Mouse (Mus musculus): Measurements from ENCODE around the gene Zfp169.

The Zfp169 gene

DNA sequence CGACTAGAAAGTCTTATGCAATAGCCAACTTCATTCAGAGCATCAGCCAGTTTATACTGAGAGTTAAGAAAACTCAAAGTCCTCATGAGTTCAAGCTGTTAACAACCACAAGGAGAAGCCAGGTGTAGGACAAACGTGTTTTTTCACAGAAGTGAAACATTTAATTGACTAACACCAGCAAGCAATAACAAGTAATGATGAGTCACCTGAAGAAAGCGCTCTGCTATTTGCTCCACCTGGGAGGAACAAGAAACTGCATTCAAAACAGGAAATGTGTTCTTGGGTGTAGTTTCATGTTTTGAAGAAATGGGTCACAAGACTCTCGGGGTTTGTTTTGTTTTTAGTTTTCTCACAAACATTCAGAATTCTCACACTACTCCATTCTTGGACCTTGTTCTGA, 2.6 kb upstream of the Zfp169 start:
- no peak for DNase-seq (ENCODE audit: low read depth)

DNA sequence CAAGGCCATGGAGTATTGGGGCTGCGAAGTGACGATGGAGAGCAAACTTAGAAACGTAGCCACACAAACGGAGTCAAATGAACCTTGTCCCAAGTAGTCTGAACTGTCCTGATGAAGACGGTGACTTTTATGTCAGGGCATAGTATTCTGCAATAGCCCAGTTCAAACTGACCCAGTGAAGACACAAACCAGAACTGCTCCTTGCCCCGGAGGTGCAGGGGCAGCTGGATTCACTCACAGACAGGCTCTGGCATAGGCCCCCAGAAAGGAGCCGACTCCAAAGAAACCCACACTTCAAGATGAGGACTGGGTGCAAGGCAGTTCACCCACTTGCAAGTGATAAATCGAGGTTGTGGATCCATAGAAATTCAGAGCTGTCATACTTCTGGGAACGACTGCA, 4.6 kb downstream of the Zfp169 start:
- DNase-seq (ENCODE audit: low read depth) = no peak

DNA sequence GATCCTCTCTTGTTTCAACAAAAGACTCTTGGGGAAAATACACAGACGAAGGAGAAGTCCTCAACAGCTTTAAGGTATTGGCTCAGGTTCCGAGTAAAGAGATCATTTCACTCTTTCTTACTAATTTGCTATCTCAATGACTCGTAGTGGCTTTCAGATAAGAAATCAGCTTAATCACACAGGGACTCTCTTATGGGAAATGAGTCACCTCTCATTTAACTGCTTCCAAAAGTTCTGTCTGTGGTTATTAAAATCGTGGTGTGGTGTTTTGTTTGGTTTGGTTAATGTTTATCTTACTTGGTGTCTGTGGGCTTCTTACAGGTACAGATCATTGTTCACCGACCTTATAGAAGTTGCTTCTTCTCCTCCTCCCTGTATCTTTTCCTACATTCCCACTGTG, 10.8 kb downstream of the Zfp169 start:
- DNase-seq (ENCODE audit: low read depth) = peak; percentile 85

DNA sequence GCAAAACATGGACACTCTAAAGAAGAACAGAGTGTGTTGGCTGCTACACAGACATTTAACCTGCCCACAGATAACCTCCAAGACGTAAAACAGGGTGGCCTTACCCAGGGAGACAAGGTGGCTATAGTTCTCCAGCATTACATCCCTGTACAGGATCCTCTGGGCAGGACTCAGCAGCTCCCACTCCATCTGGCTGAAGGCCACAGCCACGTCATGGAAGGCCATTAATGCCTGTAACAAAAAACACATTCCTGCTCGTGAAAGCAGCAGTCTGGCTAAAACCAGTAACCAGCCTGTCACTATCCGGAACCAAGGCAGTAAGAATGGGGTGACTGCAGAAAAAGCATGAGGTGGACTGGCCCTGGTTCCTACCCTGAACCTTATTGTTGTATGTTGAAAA, 14.6 kb downstream of the Zfp169 start:
- DNase-seq (ENCODE audit: low read depth) = no peak

DNA sequence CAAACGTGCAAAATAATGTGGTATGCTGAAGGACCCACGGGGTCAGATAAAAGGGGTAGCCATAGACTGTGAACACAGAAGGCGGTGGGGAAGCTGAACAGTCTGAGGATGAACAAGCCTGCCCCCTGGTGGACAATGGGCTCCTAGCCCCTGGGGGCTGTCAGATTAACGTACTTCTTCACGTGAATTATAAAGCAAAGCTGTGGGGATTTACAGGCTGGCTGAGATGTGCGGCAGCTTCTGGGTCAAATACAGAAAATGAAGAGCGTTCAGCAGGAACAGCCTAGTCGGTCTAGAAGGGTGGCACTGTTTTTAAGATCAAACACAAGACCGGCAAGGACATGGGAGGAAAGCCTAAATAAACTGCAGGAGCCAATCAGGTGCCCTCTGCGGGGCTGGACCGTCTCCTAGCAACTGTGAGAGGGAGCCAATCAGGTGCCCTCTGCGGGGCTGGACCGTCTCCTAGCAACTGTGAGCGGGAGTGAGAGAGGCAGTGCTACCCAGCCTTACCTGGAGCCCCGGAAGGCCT, 15.5 kb downstream of the Zfp169 start:
- peak; percentile 38 for DNase-seq (ENCODE audit: low read depth)

DNA sequence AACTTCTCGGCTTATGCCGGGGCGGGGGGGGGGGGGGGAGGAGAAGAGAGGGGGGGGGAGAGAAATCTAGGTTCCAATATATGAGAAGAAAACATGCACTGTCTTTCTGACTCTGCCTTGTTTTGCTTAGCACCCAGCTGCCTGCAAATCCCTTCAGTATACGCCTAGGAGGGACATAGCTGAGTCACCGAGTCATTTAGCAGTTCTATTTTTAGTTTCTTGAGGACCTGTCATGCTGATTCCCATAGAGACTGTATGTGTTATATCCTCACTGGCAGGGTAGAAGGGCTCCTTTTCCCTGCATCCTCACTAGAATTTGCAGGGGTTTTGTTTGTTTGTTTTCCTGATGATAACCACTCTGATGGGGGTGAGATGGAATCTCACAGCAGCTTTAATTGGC, 20.1 kb downstream of the Zfp169 start:
- peak; percentile 27 for DNase-seq (ENCODE audit: low read depth)

DNA sequence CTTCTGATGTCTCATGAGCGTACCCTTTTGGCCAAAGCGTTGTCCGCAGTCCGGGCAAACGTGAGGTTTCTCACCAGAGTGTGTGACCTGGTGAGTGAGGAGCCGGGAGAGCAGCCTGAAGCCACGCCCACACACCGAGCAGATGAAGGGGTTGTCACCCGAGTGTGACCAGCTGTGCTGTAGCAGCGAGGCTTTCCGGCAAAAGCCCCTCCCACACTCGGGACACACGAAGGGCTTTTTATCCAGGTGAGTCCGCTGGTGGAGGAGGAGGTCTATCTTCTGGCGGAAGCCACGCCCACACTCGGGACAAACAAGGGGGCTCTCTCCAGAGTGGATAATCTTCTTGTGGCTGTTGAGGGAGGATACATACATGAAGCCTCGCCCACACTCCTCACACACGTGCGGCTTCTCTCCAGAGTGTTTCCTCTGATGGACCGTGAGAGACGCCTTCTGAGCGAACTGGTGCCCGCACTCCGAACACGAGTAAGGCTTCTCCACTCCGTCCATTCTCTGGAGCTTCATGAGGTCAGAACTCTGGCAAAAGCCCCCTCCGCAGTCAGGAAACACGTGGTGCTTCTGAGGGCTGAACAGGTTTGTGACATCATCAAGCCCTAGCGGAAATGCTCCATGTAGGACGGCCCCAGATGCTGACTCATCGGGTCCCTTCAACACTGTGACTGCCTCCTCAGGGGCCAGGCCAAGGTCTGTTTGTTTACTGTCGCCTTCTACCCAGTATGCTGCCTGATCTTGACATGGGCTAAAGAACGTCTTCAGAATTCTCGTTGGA, 22.7 kb downstream of the Zfp169 start:
- DNase-seq (ENCODE audit: low read depth) = peak; percentile 45

DNA sequence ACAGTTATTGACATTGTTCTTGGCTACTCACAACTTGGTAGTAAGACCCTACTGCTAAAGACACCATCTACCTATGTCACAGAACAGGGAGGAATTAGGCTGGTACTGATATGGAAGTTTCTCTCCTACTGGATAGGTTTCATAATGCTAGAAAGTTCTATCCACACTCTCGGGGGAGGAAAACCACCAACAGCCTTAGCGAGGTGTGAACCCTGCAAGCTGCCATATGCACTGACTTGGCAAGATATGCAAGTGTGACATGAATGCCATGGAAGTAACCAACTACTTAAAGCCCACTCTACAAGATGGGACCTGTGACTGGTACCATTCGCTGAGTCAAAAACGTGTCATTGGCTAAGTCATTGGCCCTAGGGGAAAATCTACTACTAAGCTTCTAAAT, 29.6 kb downstream of the Zfp169 start:
- no peak for DNase-seq (ENCODE audit: low read depth)

DNA sequence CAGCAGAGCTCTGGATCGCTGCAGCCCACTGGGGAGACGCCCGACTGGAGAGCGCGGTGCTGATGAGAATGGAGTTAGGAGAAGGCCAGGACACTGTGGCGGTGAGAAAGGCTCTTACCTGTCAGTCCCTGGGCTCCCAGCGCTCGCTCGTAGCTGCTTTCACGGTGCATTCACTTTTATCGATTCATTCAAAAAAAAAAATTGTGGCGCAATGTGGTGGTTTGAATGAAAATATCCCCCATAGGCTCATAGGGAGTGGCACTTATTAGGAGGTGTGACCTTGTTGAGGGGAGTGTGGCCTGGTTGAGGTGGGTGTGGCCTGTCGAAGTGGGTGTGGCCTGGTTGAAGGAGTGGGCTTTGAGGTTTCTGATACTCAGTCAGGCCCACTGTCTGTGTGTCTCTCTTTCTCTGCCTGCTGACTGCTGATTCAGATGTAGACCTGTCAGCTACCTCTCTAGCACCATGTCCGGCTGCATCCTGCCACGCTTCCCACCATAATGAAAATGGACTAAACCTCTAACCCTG, 44.5 kb downstream of the Zfp169 start:
- no peak for DNase-seq (ENCODE audit: low read depth)

DNA sequence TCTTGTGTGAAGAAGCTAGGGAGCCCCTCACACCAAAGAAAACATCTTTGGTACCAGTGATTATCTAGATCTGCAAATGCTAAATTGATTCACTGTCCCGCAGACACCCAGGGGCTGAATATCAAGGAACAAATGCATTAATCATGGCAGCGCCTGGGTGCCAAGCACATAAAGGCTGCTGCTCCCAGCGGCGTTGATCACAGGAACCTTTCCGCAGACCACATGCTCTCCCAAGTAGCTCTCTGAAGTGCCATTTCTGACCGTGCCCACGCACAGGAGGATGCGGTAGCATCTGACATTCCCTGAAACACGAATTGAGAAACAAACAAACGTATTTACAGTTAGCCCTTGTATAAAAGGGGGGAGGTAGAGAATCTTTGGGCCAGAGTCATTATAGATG, 47.1 kb downstream of the Zfp169 start:
- DNase-seq (ENCODE audit: low read depth) = no peak

DNA sequence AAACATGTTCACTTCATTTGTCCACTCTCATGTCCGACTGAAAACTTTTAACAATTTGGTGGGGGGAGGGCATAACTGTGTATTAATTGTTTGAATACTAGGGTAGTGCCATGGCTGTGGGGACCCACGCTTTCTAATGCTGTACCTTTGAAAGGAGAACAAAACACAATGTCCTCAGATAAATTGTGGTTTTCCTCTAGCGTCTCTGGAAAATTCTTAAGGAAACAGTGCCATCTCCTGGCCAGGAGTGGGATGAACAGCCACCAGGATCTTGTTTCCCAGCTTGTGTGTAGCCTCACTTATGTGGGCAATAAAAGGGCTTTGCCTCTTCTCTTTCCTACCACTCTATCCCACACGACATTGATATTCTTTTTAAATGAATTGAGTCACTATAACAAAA, 49.1 kb downstream of the Zfp169 start:
- DNase-seq (ENCODE audit: low read depth) = peak; percentile 76

DNA sequence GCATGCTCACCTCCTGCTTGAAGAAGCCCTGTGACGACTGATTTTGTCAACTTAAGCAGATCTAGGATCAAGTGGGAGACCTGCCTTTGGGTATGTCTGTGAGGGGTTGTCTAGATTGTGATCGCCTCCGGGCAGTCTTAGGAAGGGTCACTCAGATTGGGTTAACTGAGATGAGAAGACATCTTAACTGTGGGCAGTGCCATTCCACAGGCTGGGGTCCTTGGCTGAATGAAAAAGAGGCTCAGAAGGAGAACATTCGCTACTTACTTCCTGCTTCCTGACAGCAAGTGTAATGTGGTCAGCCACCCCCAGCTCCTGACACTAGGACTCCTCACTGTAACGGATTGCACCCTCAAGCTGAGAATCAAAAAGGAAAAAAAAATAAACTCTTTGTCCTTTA, 54.0 kb downstream of the Zfp169 start:
- DNase-seq (ENCODE audit: low read depth) = peak; percentile 13

DNA sequence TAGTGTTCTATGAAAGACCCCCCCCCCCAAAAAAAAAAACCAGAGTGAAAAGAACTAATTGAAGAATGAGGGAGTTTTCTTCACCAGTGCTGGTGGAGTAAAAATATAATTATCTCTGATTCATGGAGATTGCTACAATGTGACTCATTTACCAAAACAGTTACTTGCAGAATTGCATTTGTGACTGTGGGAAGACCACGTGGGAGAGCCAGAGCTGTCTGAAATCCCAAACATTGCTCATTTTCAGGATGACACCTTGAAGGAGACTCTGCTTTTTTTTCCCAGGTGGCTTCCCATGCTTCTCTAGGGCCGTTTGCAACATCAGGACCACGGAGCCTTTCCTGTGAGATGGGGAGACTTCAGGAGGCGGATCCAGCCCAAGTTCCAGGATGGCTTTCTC, 65.1 kb downstream of the Zfp169 start:
- no peak for DNase-seq (ENCODE audit: low read depth)

DNA sequence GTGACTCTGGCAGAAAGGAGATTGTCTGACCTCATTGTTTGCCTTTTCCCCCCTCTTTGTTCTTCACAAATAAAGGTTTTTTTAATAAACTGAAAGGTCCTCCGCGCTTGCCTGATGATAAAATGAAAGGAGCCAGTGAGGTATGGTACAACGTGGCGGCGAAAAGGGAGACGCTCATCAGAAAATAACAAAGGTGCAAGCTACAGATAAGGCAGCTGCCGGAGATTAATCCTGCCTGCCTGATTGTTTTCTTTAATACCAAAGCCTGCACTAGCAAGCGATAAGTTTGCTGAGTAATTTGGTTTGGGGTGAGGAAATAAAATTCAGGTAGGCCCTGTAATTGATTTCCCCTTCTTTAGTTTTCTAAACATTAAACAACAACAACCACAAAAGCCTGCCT, 69.3 kb downstream of the Zfp169 start:
- DNase-seq (ENCODE audit: low read depth) = no peak

DNA sequence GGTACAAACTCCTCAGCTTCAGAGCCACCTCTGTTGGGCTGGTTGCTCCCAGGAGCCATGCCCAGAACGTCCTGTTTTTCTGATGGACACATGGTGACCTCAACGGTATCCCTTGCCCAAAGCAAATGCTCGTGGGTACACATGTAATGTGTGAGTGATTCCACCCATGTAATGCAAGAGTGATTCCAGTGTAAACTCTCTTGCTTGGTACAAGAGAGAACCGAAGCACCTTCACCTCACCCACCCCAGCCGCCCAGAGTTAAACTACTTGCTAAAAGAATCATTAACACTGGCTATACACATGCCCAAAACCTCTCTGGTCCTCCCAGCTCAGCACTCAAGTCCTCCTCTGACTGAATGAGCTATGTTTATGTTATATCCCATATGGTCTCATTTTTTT, 74.9 kb downstream of the Zfp169 start:
- DNase-seq (ENCODE audit: low read depth) = no peak
